Mouse (Mus musculus) olfactory bulb, adult 2 months (tissue): Measurements from ENCODE around the gene Fosl2.

ENCODE experiments used
- CTCF ChIP-seq: fragments of 200-500 bp; IDR thresholded peaks from 2 replicates; pipeline ENCODE4 v1.5.1; 2012; ENCODE audit warnings: low read depth, mild to moderate bottlenecking, low read length, moderate library complexity; ENCODE audit not compliant: insufficient read depth
- POLR2A ChIP-seq: fragments of 200-500 bp; IDR thresholded peaks from 2 replicates; pipeline ENCODE4 v1.6.1; 2012; ENCODE audit warnings: mild to moderate bottlenecking, low read depth, low read length, moderate library complexity; ENCODE audit not compliant: insufficient read depth

DNA sequence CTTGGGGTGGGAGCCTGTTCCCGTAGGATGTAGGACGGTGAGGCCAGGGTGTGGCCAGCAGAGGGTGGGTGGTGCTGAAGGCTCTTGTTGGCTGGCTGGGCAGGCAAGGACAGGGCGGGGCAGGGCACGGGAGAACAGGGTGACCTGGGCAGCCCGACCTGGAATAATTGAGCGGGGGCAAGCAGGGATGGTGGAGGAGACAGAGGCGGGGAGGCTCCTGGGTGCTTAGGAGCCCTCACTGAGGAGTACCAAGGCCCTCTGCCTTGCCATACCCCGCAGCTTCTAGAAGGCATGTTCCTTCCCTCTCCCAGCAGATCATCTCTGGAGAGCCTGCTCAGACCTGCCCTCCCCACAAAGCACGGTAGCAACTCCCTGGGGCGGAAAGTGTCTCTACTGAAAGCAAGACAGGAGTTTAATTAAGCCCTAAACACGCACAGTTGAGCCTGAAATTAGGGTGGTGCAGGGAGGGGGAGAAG, 14.7 kb upstream of the Fosl2 start:
- TF ChIP-seq CTCF: no peak
- TF ChIP-seq POLR2A: no peak
